Comparison of ENCODE assay signal across 1 mouse cellular context in genomic region chrX:134541145-134541954, GRCm38 (mm10).
TF ChIP-seq lines count a peak whose summit lies in the region.

Timm8a1 (minus strand) TSS chrX:134541865.

TF ChIP-seq in CH12.LX, 34 proteins besides CTCF, POLR2A, EP300 and RAD21 (continued from another document):
- TF ChIP-seq SMC3 (IDR thresholded peaks at IDR 0.05; ENCODE audit: low read depth, low read length): no peak
- peak; percentile 63; the same call in 1 of the 2 replicates for TF ChIP-seq POLR2AphosphoS2 (IDR thresholded peaks at IDR 0.05; ENCODE audit: low read depth, low read length)
- no peak for TF ChIP-seq NELFE (IDR thresholded peaks at IDR 0.05; ENCODE audit: low read depth, low read length)
- 0 out of 2 replicates have a peak, but pooled peaks have one; percentile 23 for TF ChIP-seq USF2 (conservative IDR thresholded peaks at IDR 0.05; ENCODE audit: low read depth, low read length)
- TF ChIP-seq KAT2A (IDR thresholded peaks at IDR 0.05; ENCODE audit: insufficient replicate concordance, low read length): no peak
- TF ChIP-seq UBTF (IDR thresholded peaks at IDR 0.05; ENCODE audit: low read depth, low read length): no peak
